Comparison of ENCODE assay signal across 13 mouse cellular contexts in the genomic region with DNA sequence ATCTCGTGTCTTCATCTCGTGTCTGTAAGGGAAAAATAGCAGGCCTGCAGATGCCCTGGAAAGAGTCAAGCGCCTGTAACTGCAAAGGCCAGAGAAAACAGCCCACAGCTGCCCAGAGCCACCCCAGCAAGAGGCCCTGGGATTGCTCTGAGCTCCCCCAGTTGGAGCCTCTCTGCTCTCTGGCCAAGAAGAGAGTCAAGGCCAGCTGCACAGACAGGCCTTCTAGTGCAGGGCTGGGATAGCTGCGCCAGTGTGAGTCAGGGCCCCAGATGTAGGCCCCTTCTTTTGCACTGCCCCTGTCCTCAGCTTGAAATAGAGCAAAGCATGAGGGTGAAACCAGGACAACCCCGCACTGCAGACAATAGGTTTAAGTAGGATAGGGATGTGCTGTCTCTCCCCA.
DNase-seq lines count a peak whose midpoint lies in the region; ATAC-seq lines count a peak whose summit lies in the region.
"Had no signal": no experiment of that assay in that cellular context is flagged by ENCODE, and none has a peak within 500 bp of the region (broad histone marks: within the 10 kb centered on the region; RNA-seq: fewer than 3 reads in every experiment).

No protein-coding gene starts in this region.

- H3K9me3 ChIP-seq in heart, embryonic 11.5 days (replicated peaks; ENCODE audit: control insufficient read depth, low read length) = no peaks in the 10 kb centered on the region
- H3K9me3 ChIP-seq: limb, embryonic 12.5 days had no signal

- no peak overlapping the region for H3K27ac ChIP-seq in heart, embryonic 11.5 days (ENCODE audit: low read depth, low read length)
- H3K27ac ChIP-seq: hindbrain, embryonic 14.5 days; limb, embryonic 12.5 days; macrophage had no signal

- WGBS in heart, embryonic 11.5 days (ENCODE audit: insufficient replicate concordance) = 63% methylated on average over 5 of the region's 5 CpGs

- H3K36me3 ChIP-seq in heart, embryonic 11.5 days (ENCODE audit: control insufficient read depth, insufficient read depth, low read length) = no peaks in the 10 kb centered on the region
- H3K36me3 ChIP-seq: limb, embryonic 12.5 days had no signal

- intact Hi-C loops in gastrocnemius, postnatal 36 days (cut with DNase I) = no loop called here
- intact Hi-C loops in left cerebral cortex, postnatal 4 days (cut with DNase I) = no loop called here

- no peaks in the 10 kb centered on the region for H3K27me3 ChIP-seq in heart, embryonic 11.5 days (ENCODE audit: control insufficient read depth, insufficient read depth, low read length)
- H3K27me3 ChIP-seq: limb, embryonic 12.5 days had no signal

- ATAC-seq in heart, embryonic 11.5 days (replicated peaks; ENCODE audit: insufficient number of reproducible peaks, low FRiP score, low TSS enrichment) = no peak
- ATAC-seq: forebrain, embryonic 14.5 days had no signal

- no peak overlapping the region for H3K4me2 ChIP-seq in heart, embryonic 11.5 days
- H3K4me2 ChIP-seq: hindbrain, embryonic 14.5 days; limb, embryonic 12.5 days had no signal

- H3K9ac ChIP-seq in heart, embryonic 11.5 days (ENCODE audit: low read depth, low read length) = no peak overlapping the region
- H3K9ac ChIP-seq: hindbrain, embryonic 14.5 days; limb, embryonic 12.5 days had no signal

- H3K4me1 ChIP-seq in heart, embryonic 11.5 days (ENCODE audit: control insufficient read depth, insufficient read depth, low read length) = no peaks in the 10 kb centered on the region; the same call in 1 of the 2 replicates

- H3K4me3 ChIP-seq in heart, embryonic 11.5 days (ENCODE audit: low read depth, low read length) = no peak overlapping the region
- H3K4me3 ChIP-seq: limb, embryonic 12.5 days had no signal

- DNase-seq in heart, adult 18-20 months = peak; percentile 37 to 72
- peak; percentile 60 for DNase-seq in adrenal gland, adult 2 months
- DNase-seq in gastrocnemius, postnatal 36 days = peak; percentile 20 to 21
- peak; percentile 16 for DNase-seq in lung, postnatal 10 days
- no peak for DNase-seq in spleen, postnatal 10 days (ENCODE audit: low spot score in 2 of 2)
- DNase-seq in cerebellum, postnatal 25 days = no peak
- no peak for DNase-seq in left cerebral cortex, postnatal 4 days
- DNase-seq: spleen, adult 18-20 months had no signal

Comparison
In these comparisons a context has a peak if more than half of its experiments do, and no peak if none do; other contexts are left out.
1. DNase-seq: peak in heart, adult 18-20 months (2 of 2), adrenal gland, adult 2 months (single experiment), gastrocnemius, postnatal 36 days (2 of 2) and lung, postnatal 10 days (single experiment); none in spleen, postnatal 10 days (0 of 2), cerebellum, postnatal 25 days (0 of 2) and left cerebral cortex, postnatal 4 days (single experiment).